Mouse (Mus musculus) NIH3T3 (cell line): ENCODE measurements around the gene Cdh18.
A peak's percentile ranks its signal among the peaks of the same experiment; 100 is the strongest.
"Not testable (repeated sequence)": the region's sequence is repeated elsewhere in the genome, so short reads cannot be mapped to it uniquely, and the experiment has no call there.

ENCODE experiments used
- DNase-seq: peaks from one replicate; pipeline ENCODE4 v3.0.0-alpha.2; 2012; ENCODE audit warnings: low read depth

The Cdh18 gene

GRCm38 (mm10) chr15:22548711-22549271 lies at the start of gene Cdh18:
TSS of gene Cdh18 (plus strand) at chr15:22549022.
- DNase-seq, result no peak

- DNase-seq, result no peak
Measured at GRCm38 (mm10) chr15:22511271-22511670, 37.6 kb upstream of the Cdh18 start.

- DNase-seq, result no peak
Measured at GRCm38 (mm10) chr15:22535828-22536227, 13.0 kb upstream of the Cdh18 start.

- peak; percentile 7 for DNase-seq
Measured at GRCm38 (mm10) chr15:22577974-22578616, 29.3 kb downstream of the Cdh18 start.

- DNase-seq, result no peak
Measured at GRCm38 (mm10) chr15:22578617-22578990, 29.8 kb downstream of the Cdh18 start.

GRCm38 (mm10) chr15:22584667-22585066 lies 35.8 kb downstream of the Cdh18 start:
- DNase-seq, result no peak

- DNase-seq, result no peak
Measured at GRCm38 (mm10) chr15:22716376-22716775, 167.6 kb downstream of the Cdh18 start.

- DNase-seq, result no peak
Measured at GRCm38 (mm10) chr15:22717681-22718080, 168.9 kb downstream of the Cdh18 start.

GRCm38 (mm10) chr15:22726574-22726973 lies 177.8 kb downstream of the Cdh18 start:
- peak; percentile 28 for DNase-seq

- peak; percentile 59 for DNase-seq
Measured at GRCm38 (mm10) chr15:22733039-22733438, 184.2 kb downstream of the Cdh18 start.

GRCm38 (mm10) chr15:22736165-22736564 lies 187.3 kb downstream of the Cdh18 start:
- no peak for DNase-seq

- DNase-seq, result not testable (repeated sequence)
Measured at GRCm38 (mm10) chr15:22761257-22761656, 212.4 kb downstream of the Cdh18 start.

GRCm38 (mm10) chr15:22766591-22766990 lies 217.8 kb downstream of the Cdh18 start:
- not testable (repeated sequence) for DNase-seq

- DNase-seq, result no peak
Measured at GRCm38 (mm10) chr15:22776346-22776745, 227.5 kb downstream of the Cdh18 start.

- DNase-seq, result peak; percentile 52
Measured at GRCm38 (mm10) chr15:22789696-22790095, 240.9 kb downstream of the Cdh18 start.

GRCm38 (mm10) chr15:22791791-22792190 lies 243.0 kb downstream of the Cdh18 start:
- DNase-seq, result no peak

GRCm38 (mm10) chr15:22833127-22833526 lies 284.3 kb downstream of the Cdh18 start:
- DNase-seq, result peak; percentile 33

- peak; percentile 69 for DNase-seq
Measured at GRCm38 (mm10) chr15:22837173-22837572, 288.4 kb downstream of the Cdh18 start.

GRCm38 (mm10) chr15:22857704-22858103 lies 308.9 kb downstream of the Cdh18 start:
- no peak for DNase-seq

- DNase-seq, result no peak
Measured at GRCm38 (mm10) chr15:22870679-22871078, 321.9 kb downstream of the Cdh18 start.

GRCm38 (mm10) chr15:22897724-22898123 lies 348.9 kb downstream of the Cdh18 start:
- DNase-seq, result no peak

GRCm38 (mm10) chr15:22898208-22898607 lies 349.4 kb downstream of the Cdh18 start:
- DNase-seq, result no peak

GRCm38 (mm10) chr15:22914444-22914843 lies 365.6 kb downstream of the Cdh18 start:
- DNase-seq, result no peak

- peak; percentile 34 for DNase-seq
Measured at GRCm38 (mm10) chr15:22934293-22934692, 385.5 kb downstream of the Cdh18 start.
